Mouse (Mus musculus) embryonic facial prominence, embryonic 13.5 days (tissue): ENCODE measurements around the gene Calml4. TPM values are rescaled to one million over a fixed set of nuclear protein-coding genes. Genes with fewer than 3 reads are reported as not detected.
"Not testable (repeated sequence)": the region's sequence is repeated elsewhere in the genome, so short reads cannot be mapped to it uniquely, and the experiment has no call there.

Experiments
- ATAC-seq: fragments of 200-750 bp; cut with Nextera tagmentation; 2 replicates; pipeline ENCODE4 v1.8.0; 2017; ENCODE audit warnings: low read depth; ENCODE audit not compliant: insufficient number of reproducible peaks, insufficient read depth, low FRiP score, low TSS enrichment
- H3K27ac ChIP-seq: fragments of 300-500 bp; sonication (generic); 2 replicates; pipeline ENCODE4 v1.5.1; 2015; ENCODE audit warnings: moderate library complexity, mild to moderate bottlenecking, inconsistent platforms
- H3K27me3 ChIP-seq: fragments of 300-500 bp; sonication (generic); 2 replicates; pipeline ENCODE4 v1.6.1; 2015; ENCODE audit warnings: mild to moderate bottlenecking, inconsistent platforms
- H3K36me3 ChIP-seq: fragments of 300-500 bp; sonication (generic); 2 replicates; pipeline ENCODE4 v1.6.1; 2015; ENCODE audit warnings: mild to moderate bottlenecking, inconsistent platforms
- H3K4me1 ChIP-seq: fragments of 300-500 bp; sonication (generic); 2 replicates; pipeline ENCODE4 v1.6.1; 2015; ENCODE audit warnings: inconsistent platforms
- H3K4me2 ChIP-seq: fragments of 300-500 bp; sonication (generic); 2 replicates; pipeline ENCODE4 v1.6.1; 2015; ENCODE audit warnings: moderate library complexity, mild to moderate bottlenecking, inconsistent platforms
- H3K4me3 ChIP-seq: fragments of 300-500 bp; sonication (generic); 2 replicates; pipeline ENCODE4 v1.5.1; 2015; ENCODE audit warnings: mild to moderate bottlenecking, inconsistent platforms
- H3K9ac ChIP-seq: fragments of 300-500 bp; sonication (generic); 2 replicates; pipeline ENCODE4 v1.6.1; 2015; ENCODE audit warnings: mild to moderate bottlenecking, inconsistent platforms
- H3K9me3 ChIP-seq: fragments of 300-500 bp; sonication (generic); 2 replicates; pipeline ENCODE4 v1.6.1; 2016; ENCODE audit warnings: inconsistent platforms
- WGBS: fragments of 180-500 bp; shearing (Covaris S2); methylation state at CpG from one replicate; pipeline ENCODE4 v1.1.7; 2015; ENCODE audit warnings: mixed read lengths; 5-methylcytosine and 5-hydroxymethylcytosine counted together
- polyA plus RNA-seq: library from polyadenylated mRNA; unstranded; fragments of >200 nt; fragmentation: Nextera tagmentation; extraction: Ambion mirVana; gene quantifications from 2 replicates; pipeline ENCODE4 v1.2.1, GENCODE M21; 2015

The Calml4 gene
- polyA plus RNA-seq, 1 experiment from 2014 or later, result 5.9 TPM

GRCm38 (mm10) chr9:62819494-62819893, 38.4 kb upstream of the Calml4 start:
- 74% methylated on average over 3 of the region's 3 CpGs for WGBS
- no peaks in the 10 kb centered on the region for H3K9me3 ChIP-seq
- H3K27ac ChIP-seq, result no peak overlapping the region

GRCm38 (mm10) chr9:62819910-62820309, 38.0 kb upstream of the Calml4 start:
- peaks cover 19% of the 10 kb centered on the region for H3K4me1 ChIP-seq
- H3K36me3 ChIP-seq, H3K27ac ChIP-seq, H3K9me3 ChIP-seq, ATAC-seq, H3K4me2 ChIP-seq, H3K9ac ChIP-seq, H3K4me3 ChIP-seq, H3K27me3 ChIP-seq: not testable (repeated sequence)
- WGBS, result 80% methylated on average over 6 of the region's 6 CpGs

More at GRCm38 (mm10) chr9:62819494-62819893, 38.4 kb upstream of the Calml4 start:
- Histone ChIP-seq H3K4me3 (no peak overlapping the region), H3K4me2 (no peak overlapping the region), H3K36me3 (no peaks in the 10 kb centered on the region), H3K9ac (no peak overlapping the region), H3K27me3 (no peaks in the 10 kb centered on the region; the same call in 1 of the 2 replicates), H3K4me1 (peaks cover 19% of the 10 kb centered on the region)
- no peak for ATAC-seq

DNA sequence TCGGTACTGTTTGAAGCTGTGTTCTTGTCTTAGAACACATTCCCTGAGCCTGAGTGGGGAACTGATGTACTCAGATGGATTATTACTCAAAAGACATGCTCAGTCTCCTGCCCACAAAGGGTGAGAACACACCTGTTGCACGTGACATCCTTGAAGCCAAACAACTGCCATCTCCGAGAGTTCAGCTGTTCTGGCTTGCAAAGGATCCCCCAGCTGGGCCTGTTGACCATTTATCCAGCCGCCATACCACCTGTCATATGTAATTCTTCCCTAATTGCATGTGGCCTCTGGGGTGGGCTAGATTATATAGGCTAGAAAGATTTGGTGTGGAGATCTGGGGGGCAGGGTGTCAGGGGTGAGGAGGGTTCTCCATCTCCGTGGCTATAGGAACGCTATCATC, 37.1 kb upstream of the Calml4 start:
- no peak overlapping the region for H3K4me2 ChIP-seq
- H3K36me3 ChIP-seq, result no peaks in the 10 kb centered on the region
- H3K9ac ChIP-seq, result no peak overlapping the region
- H3K4me3 ChIP-seq, result no peak overlapping the region
- ATAC-seq, result no peak
- H3K27ac ChIP-seq, result no peak overlapping the region
- WGBS, result 83% methylated on average over 6 of the region's 6 CpGs
- H3K27me3 ChIP-seq, result no peaks in the 10 kb centered on the region
- no peaks in the 10 kb centered on the region for H3K9me3 ChIP-seq
- peaks cover 21% of the 10 kb centered on the region for H3K4me1 ChIP-seq

DNA sequence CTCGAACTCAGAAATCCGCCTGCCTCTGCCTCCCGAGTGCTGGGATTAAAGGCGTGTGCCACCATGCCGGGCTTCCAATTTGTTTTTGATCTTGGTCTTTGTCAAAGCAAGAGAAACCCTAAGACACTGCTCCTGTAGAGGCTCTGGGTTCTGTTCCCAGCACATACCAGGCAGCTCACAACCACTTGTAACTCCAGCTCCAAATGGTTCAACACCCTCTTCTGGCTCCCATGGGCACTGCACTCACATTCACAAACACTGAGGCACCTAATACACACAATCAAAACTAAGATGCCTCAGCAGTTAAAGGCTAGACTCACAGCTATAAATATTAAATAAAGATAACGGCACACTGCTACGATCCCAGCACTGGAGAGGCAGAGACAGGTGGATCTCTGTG, 36.1 kb upstream of the Calml4 start:
- H3K4me3 ChIP-seq, result no peak overlapping the region
- H3K9ac ChIP-seq, result no peak overlapping the region
- H3K36me3 ChIP-seq, result no peaks in the 10 kb centered on the region
- 94% methylated on average over 7 of the region's 7 CpGs for WGBS
- no peaks in the 10 kb centered on the region for H3K27me3 ChIP-seq
- peaks cover 26% of the 10 kb centered on the region for H3K4me1 ChIP-seq
- H3K27ac ChIP-seq, result no peak overlapping the region
- no peak for ATAC-seq
- no peak overlapping the region for H3K4me2 ChIP-seq
- H3K9me3 ChIP-seq, result no peaks in the 10 kb centered on the region

DNA sequence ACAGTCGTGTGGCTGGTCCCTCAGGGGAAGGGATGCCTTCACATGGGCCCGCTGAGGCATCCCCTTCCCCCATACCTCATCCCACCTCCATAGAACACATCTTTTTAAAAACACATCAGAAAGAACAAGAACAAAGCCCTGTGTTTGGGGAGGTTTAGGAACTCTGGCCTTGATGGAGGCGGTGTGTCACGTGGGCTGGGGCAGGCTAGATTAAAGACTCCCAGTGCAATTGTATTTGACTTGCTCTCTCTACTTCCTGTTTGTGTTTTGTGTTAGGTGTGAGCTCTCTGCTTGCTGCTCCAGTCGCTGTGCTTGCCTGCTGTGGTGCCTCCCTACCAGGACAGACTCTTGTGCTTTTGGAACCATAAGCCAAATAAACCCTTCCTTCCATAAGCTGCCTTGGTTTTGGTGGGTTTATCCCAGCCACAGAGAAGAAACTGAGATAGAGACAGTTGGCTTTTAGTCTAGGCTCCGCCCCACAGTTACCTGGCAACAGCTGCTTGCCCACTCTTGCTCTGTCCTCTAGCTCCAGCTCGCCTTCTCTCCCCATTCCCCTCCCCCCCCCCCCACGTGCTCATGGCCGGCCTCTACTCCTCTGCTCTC, 32.0 kb upstream of the Calml4 start:
- Histone ChIP-seq H3K9me3 (no peaks in the 10 kb centered on the region), H3K4me2 (no peak overlapping the region), H3K4me1 (peaks cover 20% of the 10 kb centered on the region), H3K9ac (no peak overlapping the region), H3K36me3 (no peaks in the 10 kb centered on the region), H3K27me3 (no peaks in the 10 kb centered on the region), H3K4me3 (no peak overlapping the region), H3K27ac (no peak overlapping the region)
- no peak for ATAC-seq
- WGBS, result 13% methylated on average over 9 of the region's 9 CpGs

DNA sequence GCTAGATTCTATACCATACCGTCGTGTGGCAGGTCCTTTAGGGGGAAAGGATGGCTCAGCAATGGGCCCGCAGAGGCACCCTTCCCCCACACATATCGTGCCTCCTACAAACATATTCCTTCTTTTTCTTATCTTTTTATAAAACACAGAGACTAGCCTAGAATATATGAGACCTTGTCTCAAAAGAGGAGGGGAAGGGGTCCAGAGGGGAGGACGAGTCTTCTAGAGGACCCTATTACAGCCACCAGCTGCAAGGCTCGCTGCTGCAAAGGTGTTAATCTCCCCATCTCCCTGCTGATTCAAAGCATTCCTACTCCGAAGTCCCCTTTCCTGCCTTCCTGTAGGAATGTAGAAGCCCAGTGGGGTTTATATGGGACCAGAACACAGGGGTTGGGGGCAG, 31.4 kb upstream of the Calml4 start:
- Histone ChIP-seq H3K4me3 (no peak overlapping the region), H3K27ac (no peak overlapping the region; the same call in 1 of the 2 replicates), H3K4me2 (no peak overlapping the region), H3K9me3 (no peaks in the 10 kb centered on the region), H3K27me3 (no peaks in the 10 kb centered on the region), H3K36me3 (no peaks in the 10 kb centered on the region), H3K9ac (0 out of 2 replicates have a peak overlapping the region, but pooled peaks have one; percentile 2), H3K4me1 (peaks cover 20% of the 10 kb centered on the region)
- WGBS, result 7% methylated on average over 7 of the region's 7 CpGs
- no peak for ATAC-seq

DNA sequence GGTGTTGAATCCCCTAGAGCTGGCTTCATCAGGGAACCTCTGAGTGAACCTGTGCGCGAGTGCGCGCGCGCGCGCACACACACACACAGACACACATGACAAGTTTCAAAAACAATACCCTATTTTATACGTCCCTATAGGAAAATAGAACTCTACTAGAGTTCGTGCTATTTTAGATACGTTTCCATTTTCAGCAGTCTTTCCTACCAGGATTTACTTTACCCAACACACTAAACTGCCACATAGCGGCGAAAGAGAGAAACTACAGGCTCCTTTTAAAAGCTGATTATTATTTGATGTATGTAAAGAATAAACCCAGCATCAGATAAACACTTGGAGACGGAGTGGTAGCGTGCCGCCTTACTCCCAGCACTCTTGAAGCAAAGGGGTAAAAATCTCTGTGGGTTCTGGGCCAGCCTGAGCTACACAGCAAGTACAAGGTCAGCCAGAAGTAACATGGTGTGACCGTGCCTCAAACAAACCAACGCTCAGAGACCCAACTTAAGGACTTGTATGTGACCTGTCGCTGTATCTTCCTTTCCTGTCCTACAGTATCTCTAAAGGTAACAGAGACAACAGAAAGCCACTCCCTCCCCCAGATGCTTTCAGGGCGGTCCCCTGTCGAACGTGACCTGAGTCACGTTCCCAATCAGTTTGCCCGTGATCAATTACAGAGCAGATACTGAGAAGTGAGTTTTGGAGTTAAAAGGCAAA, 29.8 kb upstream of the Calml4 start:
- Histone ChIP-seq H3K27me3 (no peaks in the 10 kb centered on the region), H3K27ac (peak overlapping the region; percentile 65)

DNA sequence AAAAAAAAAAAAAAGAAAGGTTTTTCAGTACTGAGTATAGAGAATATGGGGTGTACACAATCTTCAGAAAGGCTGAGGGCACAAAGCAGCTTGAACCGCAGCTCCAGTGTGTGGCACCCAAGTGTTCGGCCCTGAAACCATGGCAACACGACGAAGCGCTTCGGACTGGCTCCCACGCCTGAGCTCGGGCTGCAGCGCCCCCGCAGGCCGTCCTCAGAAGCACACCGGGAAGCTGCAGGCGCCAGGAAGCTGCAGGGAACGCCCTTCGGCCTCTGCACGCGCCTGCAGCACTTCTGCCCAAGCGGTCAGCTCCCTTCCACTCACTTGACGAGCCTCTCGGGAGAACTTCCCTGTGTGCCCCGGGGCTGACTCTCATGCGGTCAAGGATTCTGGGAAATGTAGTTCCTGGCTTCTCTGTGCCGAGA, 29.2 kb upstream of the Calml4 start:
- peak; percentile 84 for ATAC-seq
- Histone ChIP-seq H3K4me1 (peaks cover 20% of the 10 kb centered on the region), H3K4me2 (peak overlapping the region; percentile 62), H3K9me3 (no peaks in the 10 kb centered on the region), H3K9ac (peak overlapping the region; percentile 52; the same call in 1 of the 2 replicates), H3K4me3 (peak overlapping the region; percentile 45), H3K27ac (peak overlapping the region; percentile 65; the same call in 1 of the 2 replicates), H3K36me3 (no peaks in the 10 kb centered on the region), H3K27me3 (no peaks in the 10 kb centered on the region)
- WGBS, result 1% methylated on average over 23 of the region's 23 CpGs

More for the DNA sequence above, 29.8 kb upstream of the Calml4 start:
- Histone ChIP-seq H3K4me1 (peaks cover 20% of the 10 kb centered on the region), H3K9me3 (no peaks in the 10 kb centered on the region), H3K4me3 (peak overlapping the region; percentile 45), H3K36me3 (no peaks in the 10 kb centered on the region), H3K9ac (peak overlapping the region; percentile 52; the same call in 1 of the 2 replicates), H3K4me2 (peak overlapping the region; percentile 62)
- 4% methylated on average over 24 of the region's 24 CpGs for WGBS
- no peak for ATAC-seq

DNA sequence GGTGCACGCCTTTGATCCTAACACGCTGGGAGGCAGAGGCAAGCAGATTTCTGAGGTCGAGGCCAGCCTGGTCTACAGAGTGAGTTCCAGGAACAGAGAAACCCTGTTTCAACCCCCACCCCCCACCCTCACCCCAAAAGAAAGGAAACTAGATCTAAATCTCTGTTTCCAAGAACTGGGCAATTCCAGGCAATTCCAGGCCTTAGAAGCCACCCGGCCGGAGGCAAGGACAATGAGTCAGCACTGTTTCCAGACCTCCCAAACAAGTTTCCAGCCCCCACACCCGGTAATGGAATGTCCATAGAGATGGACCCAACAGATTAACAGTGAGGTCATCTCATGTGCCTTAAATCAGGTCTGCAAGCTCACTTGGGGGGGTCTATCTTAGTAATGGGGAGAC, 28.0 kb upstream of the Calml4 start:
- H3K27me3 ChIP-seq, result no peaks in the 10 kb centered on the region
- H3K27ac ChIP-seq, result no peak overlapping the region
- no peaks in the 10 kb centered on the region for H3K9me3 ChIP-seq
- H3K36me3 ChIP-seq, result no peaks in the 10 kb centered on the region
- WGBS, result 76% methylated on average over 6 of the region's 6 CpGs
- H3K9ac ChIP-seq, result no peak overlapping the region
- H3K4me2 ChIP-seq, result no peak overlapping the region
- no peak for ATAC-seq
- H3K4me3 ChIP-seq, result no peak overlapping the region
- H3K4me1 ChIP-seq, result peaks cover 20% of the 10 kb centered on the region

- no peak for ATAC-seq
- WGBS, result 78% methylated on average over 5 of the region's 5 CpGs
- no peak overlapping the region for H3K9ac ChIP-seq
These were observed 23.0 kb upstream of the Calml4 start for GRCm38 (mm10) chr9:62834906-62835305.

GRCm38 (mm10) chr9:62835705-62836446, 22.0 kb upstream of the Calml4 start:
- Histone ChIP-seq H3K9ac (no peak overlapping the region), H3K4me3 (no peak overlapping the region), H3K27ac (no peak overlapping the region), H3K27me3 (no peaks in the 10 kb centered on the region), H3K36me3 (0 out of 2 replicates have a peak, but pooled peaks cover 2% of the 10 kb centered on the region), H3K4me1 (peaks cover 27% of the 10 kb centered on the region), H3K9me3 (no peaks in the 10 kb centered on the region), H3K4me2 (no peak overlapping the region)
- WGBS, result 51% methylated on average over 4 of the region's 4 CpGs
- no peak for ATAC-seq

More at GRCm38 (mm10) chr9:62834906-62835305, 23.0 kb upstream of the Calml4 start:
- no peaks in the 10 kb centered on the region for H3K36me3 ChIP-seq
- no peaks in the 10 kb centered on the region for H3K9me3 ChIP-seq
- H3K4me1 ChIP-seq, result peaks cover 18% of the 10 kb centered on the region
- H3K4me2 ChIP-seq, result no peak overlapping the region
- H3K27me3 ChIP-seq, result no peaks in the 10 kb centered on the region
- no peak overlapping the region for H3K27ac ChIP-seq
- H3K4me3 ChIP-seq, result no peak overlapping the region
